Mouse (Mus musculus): ENCODE data around the gene Setmar. TPM values are rescaled to one million over a fixed set of nuclear protein-coding genes. Genes with fewer than 3 reads are reported as not detected.
A peak's percentile ranks its signal among the peaks of the same experiment; 100 is the strongest.

The Setmar gene
- polyA plus RNA-seq, 1 experiment from 2014 or later = 7.1 TPM

GRCm38 (mm10) chr6:108092646-108093045 is 27.8 kb downstream of the Setmar start:
- no peaks in the 10 kb centered on the region for H3K4me1 ChIP-seq
- 87% methylated on average over 3 of the region's 3 CpGs for WGBS
- DNase-seq (ENCODE audit: low spot score) = no peak

DNA sequence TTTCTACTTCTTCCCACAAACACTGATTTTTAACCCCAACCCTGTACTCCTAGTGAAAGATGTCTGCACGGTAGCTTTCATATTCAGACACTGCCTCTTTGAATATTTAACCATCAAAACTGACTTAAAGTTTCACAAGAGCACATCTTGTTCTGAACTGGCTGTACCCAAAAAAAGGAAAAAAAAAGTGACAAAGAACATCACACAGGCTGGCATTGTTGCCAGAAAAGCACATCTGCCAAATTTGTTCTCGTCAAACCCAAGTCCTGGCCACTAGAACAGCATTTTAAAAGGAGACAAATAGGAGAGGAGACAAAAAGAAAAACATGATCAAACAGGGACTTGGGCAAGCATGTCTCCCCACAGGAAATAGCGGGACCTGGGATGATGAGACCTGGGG is 28.6 kb downstream of the Setmar start:
- DNase-seq (ENCODE audit: low spot score) = no peak
- Histone ChIP-seq H3K36me3 (no peaks in the 10 kb centered on the region), H3K27me3 (ENCODE audit: low read depth, poor library complexity, severe bottlenecking) (no peaks in the 10 kb centered on the region), H3K4me3 (no peak overlapping the region), H3K27ac (no peak overlapping the region), H3K4me1 (no peaks in the 10 kb centered on the region), H3K9me3 (replicated peaks) (no peaks in the 10 kb centered on the region)
- 88% methylated on average over 3 of the region's 3 CpGs for WGBS

More at GRCm38 (mm10) chr6:108092646-108093045, 27.8 kb downstream of the Setmar start:
- H3K9me3 ChIP-seq (replicated peaks) = no peaks in the 10 kb centered on the region
- H3K27me3 ChIP-seq (ENCODE audit: low read depth, poor library complexity, severe bottlenecking) = no peaks in the 10 kb centered on the region
- H3K36me3 ChIP-seq = no peaks in the 10 kb centered on the region
- no peak overlapping the region for H3K4me3 ChIP-seq
- H3K27ac ChIP-seq = no peak overlapping the region

- 71% methylated on average over 5 of the region's 5 CpGs for WGBS
- Histone ChIP-seq H3K4me1 (no peaks in the 10 kb centered on the region), H3K9me3 (replicated peaks) (no peaks in the 10 kb centered on the region), H3K36me3 (no peaks in the 10 kb centered on the region), H3K4me3 (no peak overlapping the region), H3K27me3 (ENCODE audit: low read depth, poor library complexity, severe bottlenecking) (no peaks in the 10 kb centered on the region), H3K27ac (no peak overlapping the region)
- DNase-seq (ENCODE audit: low spot score) = no peak
Measured at GRCm38 (mm10) chr6:108095445-108095844, 30.6 kb downstream of the Setmar start.

GRCm38 (mm10) chr6:108098171-108098845 is 33.5 kb downstream of the Setmar start:
- no peaks in the 10 kb centered on the region for H3K4me1 ChIP-seq
- H3K27me3 ChIP-seq (ENCODE audit: low read depth, poor library complexity, severe bottlenecking) = no peaks in the 10 kb centered on the region
- H3K36me3 ChIP-seq = no peaks in the 10 kb centered on the region
- H3K27ac ChIP-seq = peak overlapping the region; percentile 67
- H3K9me3 ChIP-seq (replicated peaks) = no peaks in the 10 kb centered on the region
- no peak overlapping the region for H3K4me3 ChIP-seq
- peak; percentile 54 for DNase-seq (ENCODE audit: low spot score)
- 29% methylated on average over 9 of the region's 9 CpGs for WGBS

DNA sequence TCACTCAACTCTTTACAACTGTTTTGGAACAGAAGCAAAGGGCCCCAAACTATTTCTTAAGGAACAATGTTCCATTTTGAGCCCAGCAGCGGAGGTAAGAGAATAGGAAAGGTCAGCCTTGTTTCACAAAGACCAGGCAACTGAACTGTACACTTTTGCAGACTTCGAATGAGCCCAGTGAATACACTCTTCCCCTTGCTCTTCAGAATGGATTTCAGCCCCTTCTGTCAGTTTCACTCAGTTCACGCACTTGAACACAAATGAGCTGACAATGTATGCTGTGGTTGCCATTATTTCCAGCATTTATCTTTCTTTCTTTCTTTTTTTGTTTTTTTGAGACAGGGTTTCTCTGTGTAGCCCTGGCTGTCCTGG is 34.0 kb downstream of the Setmar start:
- Histone ChIP-seq H3K27me3 (ENCODE audit: low read depth, poor library complexity, severe bottlenecking) (no peaks in the 10 kb centered on the region), H3K4me3 (no peak overlapping the region), H3K27ac (peak overlapping the region; percentile 67), H3K9me3 (replicated peaks) (no peaks in the 10 kb centered on the region), H3K36me3 (no peaks in the 10 kb centered on the region), H3K4me1 (no peaks in the 10 kb centered on the region)
- WGBS = 93% methylated on average over 3 of the region's 3 CpGs
- DNase-seq (ENCODE audit: low spot score) = no peak

DNA sequence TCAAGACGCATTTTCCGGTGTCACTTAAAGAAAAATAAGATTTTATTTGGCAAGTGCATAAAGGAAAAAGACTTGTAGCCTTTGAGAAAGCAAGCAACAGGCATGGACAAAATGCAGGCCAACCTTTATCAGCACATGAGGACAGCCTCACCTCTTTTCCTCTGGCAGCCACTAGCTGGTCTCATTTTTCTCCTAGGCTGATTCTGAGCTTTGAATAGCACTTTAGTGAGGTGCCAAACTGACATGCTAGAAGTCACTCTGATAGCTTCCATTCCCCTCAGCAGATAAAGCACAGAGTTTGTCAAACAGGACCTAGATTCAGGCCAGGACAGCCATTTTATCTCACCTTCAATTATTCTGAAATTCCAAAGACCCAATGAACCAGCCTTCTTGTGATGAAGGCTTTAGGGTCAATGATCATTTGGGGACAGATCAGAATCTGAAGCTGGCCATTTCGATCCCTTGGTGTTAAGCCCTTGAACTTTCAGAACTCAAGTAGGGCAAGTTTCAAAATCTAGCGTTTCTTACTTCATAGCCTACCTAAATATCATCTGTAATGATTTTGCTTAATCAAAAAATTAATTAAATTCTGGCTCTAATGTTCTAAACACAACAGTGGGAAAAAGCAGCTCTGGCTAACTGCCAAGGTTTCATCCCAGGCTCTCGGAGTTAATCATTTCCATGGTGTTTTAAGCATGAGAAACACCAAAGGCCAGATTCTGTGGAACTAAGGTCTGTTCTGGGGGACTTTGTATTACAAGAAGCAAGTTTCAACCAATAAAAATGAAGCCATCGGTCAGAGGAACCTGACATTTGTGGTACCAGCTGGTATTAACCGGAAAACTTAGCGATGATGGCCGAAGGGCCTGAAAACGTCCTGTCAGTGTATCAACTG is 37.3 kb downstream of the Setmar start:
- Histone ChIP-seq H3K36me3 (no peaks in the 10 kb centered on the region; the same call in 1 of the 2 replicates), H3K4me1 (no peaks in the 10 kb centered on the region), H3K9me3 (replicated peaks) (no peaks in the 10 kb centered on the region), H3K4me3 (no peak overlapping the region), H3K27me3 (ENCODE audit: low read depth, poor library complexity, severe bottlenecking) (no peaks in the 10 kb centered on the region), H3K27ac (no peak overlapping the region)
- WGBS = 91% methylated on average over 10 of the region's 10 CpGs
- DNase-seq (ENCODE audit: low spot score) = no peak

DNA sequence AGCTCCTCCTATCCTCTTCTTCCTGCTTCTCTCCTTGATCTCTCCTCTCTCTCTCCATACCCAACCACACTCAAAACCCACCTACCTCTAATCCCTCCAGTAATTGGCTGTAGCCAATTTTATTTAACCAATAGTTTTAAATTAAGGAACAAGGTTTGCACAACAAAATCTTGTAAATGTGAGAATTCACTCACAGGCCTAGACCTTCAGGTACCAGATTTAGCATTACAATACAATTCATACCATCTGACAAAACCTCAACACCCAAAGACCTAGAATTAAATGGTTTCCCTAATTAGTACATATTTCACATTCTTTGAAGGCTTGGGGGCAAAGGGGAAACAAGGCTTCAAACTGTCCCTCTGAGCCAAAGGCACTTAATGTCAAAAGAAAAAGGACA is 42.5 kb downstream of the Setmar start:
- H3K36me3 ChIP-seq = peaks cover 5% of the 10 kb centered on the region
- no peak for DNase-seq (ENCODE audit: low spot score)
- H3K9me3 ChIP-seq (replicated peaks) = no peaks in the 10 kb centered on the region
- H3K27me3 ChIP-seq (ENCODE audit: low read depth, poor library complexity, severe bottlenecking) = no peaks in the 10 kb centered on the region
- H3K27ac ChIP-seq = no peak overlapping the region
- H3K4me1 ChIP-seq = no peaks in the 10 kb centered on the region
- H3K4me3 ChIP-seq = no peak overlapping the region

DNA sequence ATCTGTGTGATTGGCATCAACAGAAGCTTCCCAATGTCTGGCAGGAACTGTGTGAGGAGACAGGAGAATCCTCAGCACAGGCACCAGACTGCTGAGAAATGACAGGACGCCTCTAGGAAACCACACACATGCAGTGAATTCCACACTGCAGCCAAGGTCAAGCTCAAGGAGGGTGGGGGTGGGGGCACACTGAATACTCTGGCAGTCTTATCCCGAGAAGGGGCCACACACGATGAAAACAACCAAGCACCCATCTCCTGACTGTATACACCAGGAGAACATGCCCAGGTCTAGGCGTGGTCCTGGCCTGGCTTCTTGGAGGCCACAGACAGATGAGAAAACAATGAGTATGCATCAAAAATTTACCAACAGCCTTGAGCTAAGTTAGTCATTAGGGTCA is 45.5 kb downstream of the Setmar start:
- 89% methylated on average over 4 of the region's 4 CpGs for WGBS
- no peak for DNase-seq (ENCODE audit: low spot score)

DNA sequence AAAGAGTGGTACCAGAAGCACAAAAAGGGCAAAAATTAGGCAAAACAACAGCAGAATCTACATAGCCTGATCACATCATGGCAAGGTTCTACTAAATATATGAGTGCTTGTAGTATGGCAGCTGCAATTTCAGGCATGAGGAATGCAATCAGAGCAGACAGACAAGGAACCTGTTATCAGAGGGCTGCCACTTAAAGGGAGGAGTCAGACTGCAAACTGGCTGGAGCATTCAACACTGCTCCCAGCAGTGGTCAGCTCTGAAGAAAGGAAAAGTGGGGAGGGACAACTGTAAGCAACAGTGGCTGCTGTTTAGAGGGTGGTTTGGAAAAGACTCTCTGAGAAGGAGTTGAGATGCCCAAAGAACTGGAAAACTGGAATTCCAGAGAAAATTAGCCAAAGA is 46.8 kb downstream of the Setmar start:
- H3K27ac ChIP-seq = no peak overlapping the region
- no peak overlapping the region for H3K4me3 ChIP-seq
- H3K36me3 ChIP-seq = peaks cover 5% of the 10 kb centered on the region
- no peaks in the 10 kb centered on the region for H3K9me3 ChIP-seq (replicated peaks)
- H3K27me3 ChIP-seq (ENCODE audit: low read depth, poor library complexity, severe bottlenecking) = no peaks in the 10 kb centered on the region
- no peaks in the 10 kb centered on the region for H3K4me1 ChIP-seq
- DNase-seq (ENCODE audit: low spot score) = no peak

More for the DNA sequence above, 45.5 kb downstream of the Setmar start:
- Histone ChIP-seq H3K4me1 (no peaks in the 10 kb centered on the region), H3K27me3 (ENCODE audit: low read depth, poor library complexity, severe bottlenecking) (no peaks in the 10 kb centered on the region), H3K36me3 (peaks cover 5% of the 10 kb centered on the region), H3K27ac (no peak overlapping the region), H3K4me3 (no peak overlapping the region), H3K9me3 (replicated peaks) (no peaks in the 10 kb centered on the region)

DNA sequence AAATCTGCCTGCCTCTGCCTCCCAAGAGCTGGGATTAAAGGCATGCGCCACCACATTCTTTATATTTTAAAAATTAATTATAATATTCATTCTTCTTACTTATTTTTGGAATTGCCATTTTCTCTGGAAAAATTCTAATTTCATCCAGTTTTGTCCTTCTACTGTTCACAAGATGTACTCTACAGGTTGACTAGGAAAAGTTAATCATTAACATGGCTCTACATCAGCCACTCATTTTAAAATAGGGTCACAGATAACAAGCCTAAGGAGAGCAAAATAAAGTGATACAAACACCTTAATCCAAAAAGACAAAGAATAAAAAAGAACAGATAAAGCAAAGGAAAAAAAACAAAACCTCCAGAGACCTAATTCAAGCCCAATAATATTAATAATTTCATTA is 50.1 kb downstream of the Setmar start:
- DNase-seq (ENCODE audit: low spot score) = no peak
- H3K4me3 ChIP-seq = no peak overlapping the region
- no peak overlapping the region for H3K27ac ChIP-seq
- no peaks in the 10 kb centered on the region for H3K9me3 ChIP-seq (replicated peaks)
- H3K27me3 ChIP-seq (ENCODE audit: low read depth, poor library complexity, severe bottlenecking) = no peaks in the 10 kb centered on the region
- no peaks in the 10 kb centered on the region for H3K4me1 ChIP-seq
- 98% methylated on average over 1 of the region's 1 CpGs for WGBS
- H3K36me3 ChIP-seq = no peaks in the 10 kb centered on the region

GRCm38 (mm10) chr6:108117881-108118280 is 53.0 kb downstream of the Setmar start:
- no peaks in the 10 kb centered on the region for H3K4me1 ChIP-seq
- no peaks in the 10 kb centered on the region for H3K36me3 ChIP-seq
- H3K27me3 ChIP-seq (ENCODE audit: low read depth, poor library complexity, severe bottlenecking) = no peaks in the 10 kb centered on the region
- no peak overlapping the region for H3K27ac ChIP-seq
- 93% methylated on average over 6 of the region's 6 CpGs for WGBS
- no peak overlapping the region for H3K4me3 ChIP-seq
- DNase-seq (ENCODE audit: low spot score) = no peak
- no peaks in the 10 kb centered on the region for H3K9me3 ChIP-seq (replicated peaks)

- Histone ChIP-seq H3K36me3 (no peaks in the 10 kb centered on the region), H3K4me1 (no peaks in the 10 kb centered on the region), H3K27me3 (ENCODE audit: low read depth, poor library complexity, severe bottlenecking) (no peaks in the 10 kb centered on the region), H3K9me3 (replicated peaks) (no peaks in the 10 kb centered on the region), H3K4me3 (no peak overlapping the region), H3K27ac (no peak overlapping the region)
- 91% methylated on average over 1 of the region's 1 CpGs for WGBS
- DNase-seq (ENCODE audit: low spot score) = no peak
Measured at GRCm38 (mm10) chr6:108125474-108125873, 60.6 kb downstream of the Setmar start.

GRCm38 (mm10) chr6:108126631-108127030 is 61.8 kb downstream of the Setmar start:
- 90% methylated on average over 3 of the region's 3 CpGs for WGBS
- no peak overlapping the region for H3K4me3 ChIP-seq
- H3K4me1 ChIP-seq = no peaks in the 10 kb centered on the region
- H3K36me3 ChIP-seq = no peaks in the 10 kb centered on the region
- H3K27me3 ChIP-seq (ENCODE audit: low read depth, poor library complexity, severe bottlenecking) = no peaks in the 10 kb centered on the region
- H3K27ac ChIP-seq = no peak overlapping the region
- DNase-seq (ENCODE audit: low spot score) = no peak
- H3K9me3 ChIP-seq (replicated peaks) = no peaks in the 10 kb centered on the region
